Mouse (Mus musculus): ENCODE results near the gene Mob3a.

The Mob3a gene

GRCm38 (mm10) chr10:80700038-80700504 lies 1.7 kb downstream of the Mob3a start:
- DNase-seq (ENCODE audit: low spot score in 2 of 2): no peak

GRCm38 (mm10) chr10:80698605-80699004 lies 3.2 kb downstream of the Mob3a start:
- no peak for DNase-seq (ENCODE audit: low spot score in 2 of 2)

- peak in 1 of 2 experiments; percentile 30 for DNase-seq (ENCODE audit: low spot score in 2 of 2)
These were observed 4.0 kb downstream of the Mob3a start for GRCm38 (mm10) chr10:80697812-80698211.

- DNase-seq (ENCODE audit: low spot score in 2 of 2): no peak
These were observed 4.4 kb downstream of the Mob3a start for GRCm38 (mm10) chr10:80697393-80697787.

GRCm38 (mm10) chr10:80696502-80697392 lies 5.0 kb downstream of the Mob3a start:
- DNase-seq (ENCODE audit: low spot score in 2 of 2): no peak

- no peak for DNase-seq (ENCODE audit: low spot score in 2 of 2)
These were observed 5.8 kb downstream of the Mob3a start for GRCm38 (mm10) chr10:80695801-80696501.

GRCm38 (mm10) chr10:80695186-80695585 lies 6.6 kb downstream of the Mob3a start:
- no peak for DNase-seq (ENCODE audit: low spot score in 2 of 2)

GRCm38 (mm10) chr10:80694159-80694938 lies 7.4 kb downstream of the Mob3a start:
- no peak for DNase-seq (ENCODE audit: low spot score in 2 of 2)

GRCm38 (mm10) chr10:80693401-80694045 lies 8.3 kb downstream of the Mob3a start:
- DNase-seq (ENCODE audit: low spot score in 2 of 2): no peak

GRCm38 (mm10) chr10:80692249-80693165 lies 9.3 kb downstream of the Mob3a start:
- DNase-seq (ENCODE audit: low spot score in 2 of 2): no peak

- DNase-seq (ENCODE audit: low spot score in 2 of 2): peak in 1 of 2 experiments; percentile 66
These were observed 13.9 kb downstream of the Mob3a start for GRCm38 (mm10) chr10:80687850-80688249.

- DNase-seq (ENCODE audit: low spot score in 2 of 2): no peak
These were observed 15.2 kb downstream of the Mob3a start for GRCm38 (mm10) chr10:80686617-80687016.

GRCm38 (mm10) chr10:80684984-80685383 lies 16.8 kb downstream of the Mob3a start:
- no peak for DNase-seq (ENCODE audit: low spot score in 2 of 2)

GRCm38 (mm10) chr10:80684214-80684613 lies 17.6 kb downstream of the Mob3a start:
- peak in 1 of 2 experiments; percentile 57 for DNase-seq (ENCODE audit: low spot score in 2 of 2)

GRCm38 (mm10) chr10:80683647-80684046 lies 18.1 kb downstream of the Mob3a start:
- DNase-seq (ENCODE audit: low spot score in 2 of 2): no peak

GRCm38 (mm10) chr10:80682003-80682402 lies 19.8 kb downstream of the Mob3a start:
- no peak for DNase-seq (ENCODE audit: low spot score in 2 of 2)

- no peak for DNase-seq (ENCODE audit: low spot score in 2 of 2)
These were observed 21.5 kb downstream of the Mob3a start for GRCm38 (mm10) chr10:80680260-80680696.

- no peak for DNase-seq (ENCODE audit: low spot score in 2 of 2)
These were observed 22.1 kb downstream of the Mob3a start for GRCm38 (mm10) chr10:80679556-80680259.

GRCm38 (mm10) chr10:80678601-80679377 lies 23.0 kb downstream of the Mob3a start:
- DNase-seq (ENCODE audit: low spot score in 2 of 2): no peak

All from cerebellum, postnatal 4 days (tissue).